Mouse (Mus musculus) layer of hippocampus, adult 9-10 months (tissue): Measurements from ENCODE around the gene Scai.

Experiments used
- DNase-seq: peaks from one replicate; pipeline ENCODE4 v3.0.0; 2022; ENCODE audit warnings: low spot score

Gene Scai

DNA sequence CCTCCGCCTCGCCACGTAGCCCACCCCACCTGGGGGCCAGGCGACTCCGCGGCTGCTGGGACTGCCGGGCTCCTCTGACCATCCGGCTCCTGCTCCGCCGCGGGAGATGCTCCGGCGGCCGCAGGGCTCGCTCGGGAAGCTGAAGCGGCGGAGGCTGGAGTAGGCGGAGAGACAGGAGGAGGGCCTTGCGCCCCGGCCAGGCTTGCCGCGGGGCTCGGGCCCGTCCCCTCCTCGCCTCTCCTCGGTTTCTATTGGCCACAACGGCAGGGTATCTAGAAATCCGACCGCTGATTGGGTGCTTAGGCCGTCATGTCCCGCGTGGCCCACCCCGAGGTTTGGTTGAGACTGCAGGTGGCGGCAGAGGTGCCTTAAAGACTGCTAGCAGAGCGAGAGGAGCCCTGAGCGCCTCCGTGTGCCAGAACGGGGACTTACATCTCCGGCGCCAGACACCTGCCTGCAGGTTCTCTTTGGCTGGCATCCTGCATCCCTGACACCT is at the start of gene Scai:
Gene Scai (minus strand): TSS at position 174 of the 496 bp plus-strand sequence.
- DNase-seq, result peak; percentile 98

DNA sequence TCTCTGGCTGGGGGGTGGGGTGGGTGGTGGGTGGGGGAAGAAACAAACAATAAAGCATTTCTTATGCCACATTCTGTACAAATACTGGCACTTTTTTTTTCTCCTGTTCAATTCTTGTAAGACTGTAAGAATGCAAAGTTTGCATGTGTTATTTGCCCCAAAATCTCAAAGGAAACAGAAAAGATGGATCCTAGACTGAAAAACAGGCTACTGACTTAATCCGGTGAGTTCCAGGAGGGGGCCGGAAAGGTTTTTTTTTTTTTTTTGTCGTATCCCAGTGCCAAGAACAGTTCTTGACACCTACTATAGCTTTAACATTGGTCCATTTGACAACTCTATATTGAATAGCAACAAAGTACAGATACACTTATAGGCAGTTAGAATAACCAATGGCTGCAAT is 36.2 kb upstream of the Scai start:
- no peak for DNase-seq

DNA sequence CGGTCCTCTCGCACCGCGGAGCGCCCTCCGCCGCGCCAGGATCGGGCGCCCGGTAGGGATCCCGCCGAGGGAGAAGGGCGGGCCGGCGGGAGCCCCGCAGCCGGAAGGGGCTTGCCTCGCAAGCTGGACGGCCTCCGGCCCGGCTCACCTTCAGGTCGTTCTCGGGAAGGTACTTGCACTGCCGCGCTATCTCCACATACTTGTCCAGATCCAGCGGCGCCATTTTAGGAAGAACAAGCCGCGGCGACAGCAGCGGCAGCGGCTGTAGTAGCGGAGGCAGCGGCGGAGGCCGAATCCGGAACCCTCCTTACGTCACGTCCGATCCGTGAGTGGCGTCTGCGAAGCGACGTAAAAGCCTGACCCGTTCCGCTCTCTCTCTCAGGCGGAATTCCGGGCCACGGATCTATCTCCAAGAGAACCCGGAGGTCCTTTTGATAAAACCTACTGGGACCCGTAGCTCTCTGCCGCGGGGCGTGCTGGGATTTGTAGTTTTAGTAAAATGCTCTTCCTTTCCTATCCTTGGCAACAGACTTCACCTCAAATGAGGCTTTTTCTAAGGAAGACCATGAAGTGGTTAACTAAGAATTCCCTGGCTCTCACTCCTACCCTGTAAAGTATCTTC is 35.6 kb upstream of the Scai start, which contains the start of gene Ppp6c:
Gene Ppp6c (minus strand): TSS at position 433 of the 622 bp plus-strand sequence.
- peak; percentile 94 for DNase-seq

DNA sequence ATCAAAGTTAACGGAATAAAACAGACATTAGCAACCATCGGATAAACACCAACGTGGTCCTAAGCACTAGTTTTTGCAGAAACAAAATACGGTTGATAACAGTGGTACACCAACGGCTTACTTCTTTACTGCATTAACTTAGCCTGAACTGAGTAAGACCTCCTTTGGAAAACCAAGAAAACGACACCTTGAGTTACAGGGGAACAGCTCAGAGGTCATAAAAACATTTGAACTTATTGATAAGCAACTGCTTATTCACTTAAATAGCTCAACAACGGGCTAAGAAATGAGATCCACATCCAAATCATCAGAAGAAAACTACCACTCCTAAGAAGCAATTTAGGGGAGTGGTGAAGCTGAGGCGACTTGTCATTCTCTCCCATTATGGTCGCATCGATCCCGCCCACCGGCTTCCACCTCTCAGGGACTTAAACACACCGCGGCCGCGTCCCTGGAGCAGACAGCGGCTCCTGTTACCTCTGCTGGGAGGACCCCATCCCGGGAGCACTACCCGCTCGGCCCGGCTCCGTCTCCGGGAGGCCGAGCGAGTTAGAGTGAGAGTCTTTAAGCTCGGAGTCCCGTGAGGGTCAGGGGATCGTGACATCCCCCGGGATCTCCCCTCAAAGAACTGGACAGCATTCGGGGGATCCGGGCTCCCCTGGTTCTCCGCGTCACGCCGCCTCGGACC is 34.9 kb upstream of the Scai start:
- peak; percentile 22 for DNase-seq

DNA sequence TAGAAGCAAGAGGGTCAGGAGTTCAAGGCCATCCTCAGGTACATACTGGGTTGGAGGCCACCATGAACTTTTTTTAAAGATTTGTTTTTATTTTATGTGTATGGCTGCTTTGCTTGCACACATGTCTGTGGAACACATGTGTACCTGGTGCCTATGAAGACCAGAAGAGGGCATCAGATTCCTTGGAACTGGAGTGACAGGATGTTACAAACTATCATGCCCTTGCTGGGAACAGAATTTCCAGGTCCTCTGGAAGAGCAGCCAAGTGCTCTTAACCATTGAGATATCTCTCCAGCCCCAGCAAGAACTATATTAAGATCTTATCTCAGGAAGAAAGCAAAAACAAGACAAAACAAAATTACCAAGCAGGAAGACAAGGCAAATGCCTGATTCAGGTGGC is 34.1 kb upstream of the Scai start:
- DNase-seq, result no peak

DNA sequence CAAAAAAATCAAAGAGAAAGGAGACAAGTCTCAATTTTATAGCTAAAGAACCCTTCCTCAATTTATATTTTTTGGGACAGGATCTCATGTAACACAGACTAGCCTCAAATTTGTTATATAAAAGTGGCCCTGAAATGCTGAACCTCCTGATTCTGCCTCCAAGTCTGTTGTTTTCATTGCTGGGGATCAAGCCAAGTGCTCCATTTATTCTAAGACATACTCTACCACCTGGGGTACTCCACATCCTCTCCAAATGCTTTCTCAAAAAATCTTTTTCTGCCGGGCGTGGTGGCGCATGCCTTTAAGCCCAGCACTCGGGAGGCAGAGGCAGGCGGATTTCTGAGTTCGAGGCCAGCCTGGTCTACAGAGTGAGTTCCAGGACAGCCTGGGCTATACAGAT is 29.5 kb upstream of the Scai start:
- no peak for DNase-seq

DNA sequence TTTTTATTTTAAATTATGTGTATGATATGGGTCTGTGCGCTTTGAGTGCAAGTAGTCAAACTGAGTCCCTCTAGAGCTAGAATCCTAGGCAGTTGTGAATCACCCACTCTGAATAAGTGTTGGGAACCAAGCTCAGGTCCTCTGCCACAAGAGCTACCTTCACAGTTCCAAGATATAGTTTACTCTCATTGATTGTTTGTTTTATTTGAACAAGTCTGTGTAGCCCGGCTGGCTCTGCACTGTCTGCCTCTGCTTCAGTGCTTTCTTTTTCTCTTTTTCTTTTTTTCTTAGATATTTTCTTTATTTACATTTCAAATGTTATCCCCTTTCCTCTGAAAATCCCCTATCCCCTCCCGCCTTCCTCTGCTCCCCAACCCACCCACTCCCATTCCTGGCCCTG is 28.5 kb upstream of the Scai start:
- DNase-seq, result no peak

DNA sequence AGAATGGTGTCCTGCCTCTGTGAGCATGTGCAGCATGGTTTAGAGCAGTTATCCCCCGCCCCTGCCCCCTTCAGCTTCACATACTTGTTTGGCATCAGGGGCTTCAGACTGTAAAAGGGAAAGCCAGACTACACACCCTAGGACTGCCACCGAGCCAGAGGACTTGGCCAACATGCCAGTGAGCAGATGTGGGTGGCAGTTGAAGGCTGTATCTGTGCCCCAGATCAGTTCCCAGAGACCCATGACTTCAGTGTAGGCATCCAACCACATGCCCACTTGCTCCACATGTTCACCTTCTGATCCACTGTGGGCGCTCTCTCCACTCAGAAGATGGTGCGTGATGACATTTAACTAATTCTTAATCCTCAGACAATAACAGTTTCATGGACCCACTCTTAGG is 26.6 kb upstream of the Scai start:
- DNase-seq, result no peak

DNA sequence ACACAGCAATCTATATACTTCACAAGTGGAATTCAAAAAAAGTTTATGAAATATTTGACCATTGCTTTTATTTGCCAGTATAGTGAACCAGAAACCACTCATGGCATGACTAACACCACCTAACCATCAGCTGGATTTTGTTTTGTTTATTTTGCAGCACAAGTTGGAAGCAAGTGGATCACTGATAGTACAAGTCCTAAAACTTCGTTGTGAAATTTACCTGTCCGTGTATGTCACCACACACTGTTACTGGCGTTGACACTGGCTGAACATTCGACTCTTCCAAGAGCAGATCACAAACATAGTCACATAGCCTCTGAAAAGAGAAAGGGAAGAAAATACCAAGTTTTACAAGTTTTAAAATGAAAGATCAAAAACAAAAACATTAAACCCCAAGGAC is 20.2 kb upstream of the Scai start:
- no peak for DNase-seq

DNA sequence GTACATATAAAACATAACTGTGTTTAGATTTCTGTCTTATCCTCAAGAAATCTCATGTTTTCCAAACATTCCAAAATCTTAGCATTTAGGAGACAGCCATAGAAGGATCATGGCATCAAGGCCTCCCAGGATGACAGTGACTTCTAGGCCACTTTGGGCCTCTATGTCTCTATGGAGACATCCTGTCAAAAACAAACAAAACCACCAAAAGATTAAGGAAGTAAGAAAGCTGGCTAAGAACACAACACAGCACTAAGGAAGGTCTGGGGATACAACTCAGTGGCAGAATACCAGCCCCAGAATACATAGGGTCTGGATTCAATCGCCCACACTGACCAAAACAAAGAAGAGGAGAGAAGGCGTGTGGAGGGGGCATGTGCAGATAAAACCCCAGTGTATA is 12.8 kb upstream of the Scai start:
- DNase-seq, result no peak

DNA sequence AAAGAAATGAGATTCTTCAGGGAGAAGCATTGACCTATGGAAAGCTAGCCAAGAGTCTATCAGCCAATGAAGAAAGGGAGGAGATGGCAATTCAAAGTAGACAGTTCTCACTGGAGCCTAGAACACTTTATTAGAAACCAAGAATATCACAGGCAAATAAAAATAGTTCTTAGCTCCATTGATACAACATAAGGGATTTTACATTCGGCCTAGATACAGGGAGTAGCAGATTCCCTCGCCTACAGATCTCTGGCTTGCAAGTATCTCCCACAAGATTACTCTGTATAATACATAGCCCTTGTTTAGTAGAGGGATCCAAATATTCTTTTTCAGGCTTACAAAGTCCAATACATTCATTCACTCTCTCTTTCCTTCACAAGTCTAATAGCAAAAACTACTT is 4.3 kb upstream of the Scai start:
- no peak for DNase-seq

DNA sequence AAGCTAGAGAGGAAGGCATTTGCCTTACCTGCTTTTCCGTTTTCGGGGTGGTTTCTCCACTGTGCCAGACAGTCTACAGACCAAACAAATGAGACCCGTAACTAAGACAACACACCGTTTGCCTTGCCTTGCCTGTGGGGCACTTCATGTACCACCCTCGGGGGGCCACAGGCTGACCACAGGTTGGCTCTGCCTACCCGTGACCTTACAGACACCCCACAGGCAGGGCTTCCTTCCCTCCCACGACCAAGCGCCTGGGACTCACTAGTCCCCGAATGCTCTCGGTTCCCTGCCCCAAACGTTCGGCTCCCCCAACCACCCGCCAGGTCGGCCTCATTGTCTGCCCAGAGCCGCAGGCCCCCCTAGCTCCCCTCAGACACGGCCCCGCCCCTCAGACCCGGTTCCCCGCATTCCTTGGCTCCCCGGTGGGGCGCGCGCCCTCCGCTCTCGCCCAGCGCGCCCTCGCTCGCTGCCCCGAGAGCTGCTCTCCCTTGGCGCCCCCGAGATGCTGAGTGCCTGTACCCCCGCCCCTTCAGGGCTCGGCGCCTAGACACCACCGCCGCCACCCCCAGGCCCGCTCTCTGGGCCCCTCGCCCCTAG is 473 bp downstream of the Scai start:
- DNase-seq, result no peak

DNA sequence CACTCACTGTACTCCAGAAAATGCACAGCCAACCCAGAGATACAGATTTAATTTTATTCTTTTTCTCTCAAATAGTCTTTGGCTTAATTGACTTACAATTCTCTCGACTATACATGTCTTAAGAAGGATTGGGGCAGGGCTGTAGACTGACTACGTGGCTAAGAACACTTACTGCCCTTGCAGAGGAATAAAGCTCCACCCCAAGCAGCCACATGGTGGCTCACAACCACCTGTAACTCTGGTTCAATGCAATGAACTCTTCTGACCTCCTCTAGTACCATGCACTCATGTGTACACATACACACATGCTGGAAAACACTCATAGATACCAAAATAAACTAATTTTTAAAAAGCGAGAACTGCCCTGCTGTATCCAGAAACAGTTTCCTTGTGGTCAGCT is 4.6 kb downstream of the Scai start:
- no peak for DNase-seq

DNA sequence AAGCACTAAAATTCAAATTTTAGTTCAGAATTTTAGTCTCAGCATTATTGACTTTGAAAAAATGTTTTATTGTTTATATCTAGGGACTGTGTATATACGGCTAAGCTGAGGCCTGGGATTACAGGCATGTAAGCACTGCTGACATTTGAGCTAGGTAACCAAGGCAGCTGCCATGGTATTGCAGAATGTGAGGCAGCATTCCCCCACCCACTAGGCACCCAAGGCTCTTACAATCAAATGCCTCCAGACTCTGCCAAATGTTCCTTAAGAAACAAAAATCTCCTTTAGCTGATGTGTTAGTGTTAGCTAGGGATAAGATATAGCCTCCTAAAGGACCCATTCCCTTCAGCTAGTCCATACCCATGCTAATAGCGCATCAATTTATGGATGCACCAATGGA is 6.9 kb downstream of the Scai start:
- DNase-seq, result no peak

DNA sequence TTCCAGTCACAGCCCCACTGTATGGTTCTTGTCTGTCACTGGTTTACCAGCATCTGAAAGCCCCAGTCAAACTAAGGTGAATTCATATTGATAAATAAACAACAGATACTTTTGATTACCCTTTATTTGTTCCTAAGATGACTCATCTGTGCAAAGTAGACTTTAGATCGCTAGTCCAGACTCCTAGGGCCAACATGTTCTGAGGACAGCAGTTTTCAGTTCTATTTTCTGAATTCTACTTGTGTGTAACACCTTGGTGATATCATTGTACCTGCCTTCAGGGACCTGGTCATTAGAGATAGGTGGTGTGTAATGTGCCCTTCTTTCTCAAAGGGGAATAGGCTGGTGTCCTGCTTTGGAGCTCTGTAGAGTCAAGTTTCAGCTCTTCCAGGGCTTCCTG is 29.5 kb downstream of the Scai start:
- DNase-seq, result no peak

DNA sequence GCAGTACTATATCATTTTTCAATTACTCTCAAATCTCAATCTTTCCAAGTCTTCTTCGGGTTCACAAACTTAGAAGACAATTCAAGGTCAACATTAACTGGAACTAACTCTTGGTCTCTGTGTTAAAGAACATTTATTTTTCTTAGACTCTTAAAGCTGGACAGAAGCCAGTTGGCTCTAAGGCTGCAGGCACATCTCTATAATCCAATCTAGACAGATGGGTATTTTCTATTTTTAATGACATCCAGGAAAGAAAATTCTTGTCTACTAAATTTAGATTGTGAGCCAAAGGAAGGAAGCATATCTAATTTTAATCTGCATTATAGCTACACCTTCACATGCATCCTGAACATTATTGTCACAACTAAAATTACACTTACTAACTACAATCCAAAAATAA is 32.6 kb downstream of the Scai start:
- DNase-seq, result no peak

DNA sequence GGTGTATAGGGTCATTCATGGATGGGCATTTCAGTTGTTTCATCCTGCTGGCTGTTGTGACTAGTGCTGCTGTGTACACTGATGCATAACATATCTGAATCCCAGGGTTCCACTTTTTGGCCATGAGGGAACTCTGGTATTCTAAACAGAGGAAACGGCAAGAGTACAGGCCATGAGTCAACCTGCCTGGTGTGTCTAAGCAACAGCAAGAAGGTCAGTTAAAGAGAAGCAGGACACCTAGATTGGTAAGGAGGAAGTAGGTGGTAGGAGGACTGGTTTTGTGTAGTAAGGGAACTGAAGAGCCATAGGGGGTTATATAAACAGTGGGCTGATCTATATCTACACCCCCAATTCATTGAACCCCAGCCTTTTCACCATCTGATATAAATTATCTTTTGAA is 33.7 kb downstream of the Scai start:
- DNase-seq, result no peak

DNA sequence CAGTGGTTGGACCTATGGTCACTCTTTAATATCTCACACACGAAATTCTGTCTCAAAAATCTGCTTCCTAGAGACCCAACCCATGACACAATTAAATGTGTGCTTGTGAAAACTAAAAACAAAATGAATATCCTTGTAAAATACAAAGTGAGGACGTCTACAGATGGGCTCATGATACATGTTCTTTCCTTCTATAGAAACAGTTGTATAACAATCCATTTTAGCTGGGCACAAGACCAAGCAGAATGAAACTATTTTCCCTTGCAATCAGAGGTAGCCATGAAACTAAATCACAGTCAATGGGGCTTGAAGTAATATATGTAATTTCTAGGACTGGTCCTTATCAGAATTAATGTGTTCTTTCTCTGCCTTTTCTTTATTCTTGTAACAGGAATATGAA is 39.6 kb downstream of the Scai start:
- DNase-seq, result no peak

DNA sequence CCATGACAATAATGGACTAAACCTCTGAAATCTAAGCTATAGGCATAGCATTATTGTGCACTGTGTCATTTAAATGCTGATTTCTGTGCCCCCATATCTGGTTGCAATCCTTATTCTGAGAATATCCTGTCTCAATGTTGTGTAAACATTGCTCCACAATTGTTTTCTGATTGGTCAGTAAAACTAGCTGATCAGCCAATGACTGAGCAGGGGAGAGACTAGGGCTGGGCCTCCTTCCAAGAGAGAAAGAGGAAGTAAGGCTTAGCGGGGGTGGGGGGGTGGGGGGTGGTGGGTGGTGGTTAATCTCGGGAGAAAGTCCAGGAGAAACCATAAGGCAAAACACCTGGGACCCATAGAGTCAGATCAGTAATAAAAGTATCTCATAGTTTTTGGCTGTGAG is 42.5 kb downstream of the Scai start:
- DNase-seq, result no peak

DNA sequence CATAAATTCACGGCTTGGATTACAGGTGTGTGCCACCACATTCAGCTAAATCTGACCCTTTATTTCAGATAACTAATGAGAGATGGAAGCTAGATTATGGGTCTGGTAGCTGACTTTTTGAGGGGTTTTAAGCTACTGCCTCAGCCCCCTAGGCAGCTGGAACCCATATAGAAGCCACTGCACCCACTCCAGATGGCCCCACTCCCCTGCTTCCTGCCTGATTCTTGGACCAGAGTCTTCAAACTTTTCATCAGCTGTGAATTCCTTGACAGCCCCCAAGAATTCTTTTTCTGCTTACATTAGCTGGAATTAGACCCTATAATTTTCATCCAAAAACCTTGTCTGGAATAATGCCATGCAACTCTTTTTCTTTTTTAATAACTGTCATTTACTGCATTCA is 44.1 kb downstream of the Scai start:
- no peak for DNase-seq

DNA sequence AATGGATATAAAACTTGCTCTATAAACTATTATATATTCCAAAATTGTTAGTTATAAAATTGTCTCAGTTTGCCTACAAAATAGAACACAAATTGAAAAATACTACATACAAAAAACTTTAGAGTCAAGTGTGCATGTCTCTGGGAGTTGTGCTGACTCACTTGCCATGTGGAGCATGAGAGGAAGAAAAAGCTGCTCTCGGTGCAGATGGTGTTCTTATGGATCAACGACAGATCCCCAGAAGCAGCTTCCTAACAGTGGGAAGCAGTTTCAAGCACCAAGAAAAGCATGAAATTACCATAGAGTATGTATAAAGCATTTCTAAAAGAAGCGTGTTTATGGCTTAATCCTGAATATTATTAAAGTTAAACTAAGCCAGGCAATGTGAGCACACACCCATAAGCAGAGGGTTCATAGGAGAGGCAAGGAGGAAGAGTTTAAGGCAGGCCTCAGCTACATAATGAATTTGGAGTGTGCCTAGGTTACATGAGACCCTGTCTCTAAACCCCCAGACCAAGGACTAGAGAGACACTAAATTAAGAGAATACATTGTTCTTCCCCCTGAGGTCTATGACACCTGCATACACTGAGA is 48.1 kb downstream of the Scai start:
- peak; percentile 30 for DNase-seq

DNA sequence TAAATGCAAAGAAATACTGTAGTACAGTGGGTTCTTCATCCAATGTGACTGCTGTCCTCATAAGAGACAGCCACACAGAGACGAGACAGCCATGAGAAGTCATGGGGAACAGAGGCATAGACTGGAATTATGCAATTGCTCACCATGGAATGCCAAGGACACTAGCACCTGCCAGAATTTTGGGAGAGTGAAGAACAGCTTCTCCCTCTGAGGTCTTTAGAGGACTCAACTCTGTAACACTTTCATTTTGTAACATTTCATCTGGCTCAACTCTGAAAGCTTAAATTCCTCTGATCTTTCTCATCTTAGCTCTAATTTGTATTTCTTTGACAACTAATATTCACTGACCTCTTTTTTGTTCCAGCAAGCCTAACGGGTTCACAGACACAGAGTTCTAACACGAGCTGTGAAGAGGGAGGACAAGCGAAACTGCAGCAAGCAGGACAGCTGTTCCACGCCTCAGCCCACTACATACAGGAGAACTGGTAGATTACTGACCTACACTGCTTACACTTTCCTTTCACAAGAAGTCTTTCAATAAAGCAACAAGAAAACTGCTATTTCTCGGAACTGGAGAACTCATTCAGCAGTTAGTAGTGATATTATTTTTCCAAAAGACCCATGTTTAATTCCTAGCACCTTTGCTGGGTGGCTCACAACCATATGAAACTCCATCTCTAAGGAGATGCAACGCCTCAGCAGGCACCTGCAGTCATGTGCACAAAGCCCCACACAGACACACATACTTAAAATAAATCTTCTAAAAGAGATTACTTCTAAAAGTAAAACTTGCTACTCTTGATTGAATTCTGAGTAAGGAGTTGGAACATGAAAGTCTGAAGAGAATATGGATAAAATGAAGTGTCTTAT is 49.7 kb downstream of the Scai start:
- DNase-seq, result no peak
